Mouse (Mus musculus): ENCODE results near the gene Card6. TPM values are rescaled to one million over a fixed set of nuclear protein-coding genes. Genes with fewer than 3 reads are reported as not detected.

The Card6 gene
- polyA plus RNA-seq, 1 experiment from 2014 or later: 0.38 TPM

Other genes with a start within 250 kb of the Card6 start
- gene Mroh2b, start 209.8 kb downstream of the Card6 start, polyA plus RNA-seq (2015; fragmentation: Nextera tagmentation; extraction: Ambion mirVana): not detected in 2 replicates
- gene C7, start 44.8 kb downstream of the Card6 start, polyA plus RNA-seq (2015; fragmentation: Nextera tagmentation; extraction: Ambion mirVana): 0.08 TPM in 1 of 2 replicates, not detected in the other
- 422 and 438 TPM in 2 replicates for gene Rpl37, start 8.1 kb upstream of the Card6 start, polyA plus RNA-seq (2015; fragmentation: Nextera tagmentation; extraction: Ambion mirVana)
- gene Prkaa1, start 35.3 kb upstream of the Card6 start, polyA plus RNA-seq (2015; fragmentation: Nextera tagmentation; extraction: Ambion mirVana): 12.6 and 14.0 TPM in 2 replicates
- 61.4 and 65.4 TPM in 2 replicates for gene Ttc33, start 77.0 kb upstream of the Card6 start, polyA plus RNA-seq (2015; fragmentation: Nextera tagmentation; extraction: Ambion mirVana)
- gene Ptger4, start 135.6 kb upstream of the Card6 start, polyA plus RNA-seq (2015; fragmentation: Nextera tagmentation; extraction: Ambion mirVana): 0.42 and 0.50 TPM in 2 replicates